Mouse (Mus musculus) ES-E14 (cell line): ENCODE results near the gene E030018B13Rik.

Experiments
- CHD2 ChIP-seq: IDR thresholded peaks from 2 replicates; pipeline ENCODE4 v1.6.1; 2014; ENCODE audit warnings: mild to moderate bottlenecking, low read depth, low read length, inconsistent platforms
- HCFC1 ChIP-seq: IDR thresholded peaks from 2 replicates; pipeline ENCODE4 v1.6.1; 2012; ENCODE audit warnings: low read length, inconsistent platforms, borderline replicate concordance; ENCODE audit not compliant: insufficient read depth
- ZC3H11A ChIP-seq: IDR thresholded peaks from 2 replicates; pipeline ENCODE4 v1.6.1; 2012; ENCODE audit warnings: low read depth, mild to moderate bottlenecking, inconsistent platforms, low read length, borderline replicate concordance
- ZNF384 ChIP-seq: IDR thresholded peaks from 2 replicates; pipeline ENCODE4 v1.6.1; 2012; ENCODE audit warnings: low read depth, low read length, inconsistent platforms

GRCm38 (mm10) chr7:63952077-63952898 lies 35.6 kb downstream of the E030018B13Rik start:
- TF ChIP-seq ZNF384 (no peak), CHD2 (no peak), HCFC1 (no peak), ZC3H11A (no peak)
